Mouse (Mus musculus): ENCODE data around the gene Mast2. TPM values are rescaled to one million over a fixed set of nuclear protein-coding genes. Genes with fewer than 3 reads are reported as not detected.
A peak's percentile ranks its signal among the peaks of the same experiment; 100 is the strongest.

Gene Mast2
- polyA plus RNA-seq, 1 experiment from 2014 or later, result 4.7 TPM

DNA sequence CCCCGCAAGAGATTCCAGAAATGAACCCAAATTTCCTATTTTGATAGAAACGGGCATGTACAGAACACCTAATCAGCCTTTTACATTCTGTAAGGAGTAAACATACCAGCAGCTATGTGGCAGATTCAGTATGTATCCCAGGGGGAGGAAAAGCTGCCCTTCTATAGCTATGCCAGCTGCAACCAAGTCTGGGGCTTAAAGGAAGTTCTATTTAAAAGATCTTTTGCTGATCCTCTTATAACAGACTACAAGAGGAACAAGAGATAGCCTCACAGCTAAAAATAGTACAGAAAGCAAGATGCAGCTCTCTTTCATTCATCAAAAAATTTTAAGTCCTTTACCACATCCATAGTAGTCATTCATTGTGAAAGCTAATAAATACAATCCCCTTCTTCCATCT, 57.3 kb downstream of the Mast2 start:
- no peaks in the 10 kb centered on the region for H3K36me3 ChIP-seq
- no peak overlapping the region for H3K27ac ChIP-seq
- H3K4me1 ChIP-seq (replicated peaks), result peaks cover 22% of the 10 kb centered on the region
- no peak overlapping the region for H3K9ac ChIP-seq
- WGBS (ENCODE audit: insufficient replicate concordance), result 65% methylated on average over 2 of the region's 2 CpGs
- no peak overlapping the region for H3K4me2 ChIP-seq
- no peaks in the 10 kb centered on the region for H3K27me3 ChIP-seq
- no peak overlapping the region for H3K4me3 ChIP-seq (replicated peaks)
- no peak for DNase-seq
- no peak for ATAC-seq (ENCODE audit: low read depth)
- H3K9me3 ChIP-seq (replicated peaks), result no peaks in the 10 kb centered on the region

DNA sequence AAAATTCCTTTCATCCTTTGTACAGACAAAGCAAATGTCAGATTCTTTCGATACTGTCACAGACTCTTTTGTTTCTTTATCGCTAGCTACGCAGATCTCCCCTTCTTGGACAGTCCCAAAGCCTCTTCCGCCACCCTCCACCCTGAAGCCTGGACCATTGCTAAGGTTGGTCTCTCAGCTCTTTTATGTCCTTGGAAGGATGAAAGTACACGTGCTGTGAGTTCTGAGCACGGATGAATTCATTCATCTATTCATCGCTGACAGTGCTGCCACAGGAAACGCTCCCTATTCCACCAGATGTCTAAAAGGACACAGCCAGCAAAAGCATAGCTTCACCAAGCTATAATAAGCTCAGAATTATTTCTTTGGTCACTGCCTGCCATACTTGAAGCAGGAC, 58.0 kb downstream of the Mast2 start:
- Histone ChIP-seq H3K4me3 (replicated peaks) (no peak overlapping the region), H3K9ac (no peak overlapping the region), H3K27ac (no peak overlapping the region), H3K4me1 (replicated peaks) (peaks cover 22% of the 10 kb centered on the region), H3K36me3 (no peaks in the 10 kb centered on the region), H3K27me3 (no peaks in the 10 kb centered on the region), H3K4me2 (no peak overlapping the region), H3K9me3 (replicated peaks) (no peaks in the 10 kb centered on the region)
- WGBS (ENCODE audit: insufficient replicate concordance), result 72% methylated on average over 8 of the region's 8 CpGs
- ATAC-seq (ENCODE audit: low read depth) (no peak), DNase-seq (no peak)

DNA sequence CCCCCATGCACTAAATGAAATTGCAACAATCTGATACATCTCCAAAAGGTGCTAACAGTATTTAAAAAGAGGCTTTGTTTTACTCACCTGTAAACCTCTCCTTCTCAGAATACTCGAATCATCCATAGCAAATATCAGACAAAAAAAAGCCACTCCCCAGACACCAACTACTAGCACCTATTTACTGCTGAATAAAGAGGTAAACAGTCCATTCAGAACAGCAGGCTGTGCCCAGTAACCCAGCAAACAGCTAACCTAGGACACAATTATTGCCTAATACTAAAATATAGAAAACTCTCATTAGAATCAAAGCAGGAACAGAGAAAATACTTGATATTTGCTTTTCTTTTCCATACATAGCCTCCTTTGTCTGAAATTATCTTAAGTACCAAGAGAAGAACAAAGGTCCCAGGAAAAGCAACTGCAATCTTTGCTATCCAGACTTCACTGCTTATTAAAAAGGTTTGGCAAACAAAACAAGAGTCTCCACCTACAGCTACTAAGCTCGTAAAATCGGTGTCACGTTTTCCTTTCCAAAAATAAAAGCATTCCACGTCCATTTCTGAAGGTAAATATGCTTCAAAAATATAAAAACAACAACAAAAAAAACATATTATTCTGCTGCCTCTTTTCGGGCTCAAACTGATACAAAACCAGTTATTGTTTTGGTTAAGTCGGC, 58.6 kb downstream of the Mast2 start:
- no peak overlapping the region for H3K9ac ChIP-seq
- H3K27me3 ChIP-seq, result no peaks in the 10 kb centered on the region
- H3K9me3 ChIP-seq (replicated peaks), result no peaks in the 10 kb centered on the region
- peaks cover 19% of the 10 kb centered on the region for H3K4me1 ChIP-seq (replicated peaks)
- H3K4me2 ChIP-seq, result no peak overlapping the region
- ATAC-seq (ENCODE audit: low read depth), result no peak
- no peak overlapping the region for H3K4me3 ChIP-seq (replicated peaks)
- 65% methylated on average over 7 of the region's 7 CpGs for WGBS (ENCODE audit: insufficient replicate concordance)
- H3K36me3 ChIP-seq, result no peaks in the 10 kb centered on the region
- H3K27ac ChIP-seq, result no peak overlapping the region
- DNase-seq, result no peak

DNA sequence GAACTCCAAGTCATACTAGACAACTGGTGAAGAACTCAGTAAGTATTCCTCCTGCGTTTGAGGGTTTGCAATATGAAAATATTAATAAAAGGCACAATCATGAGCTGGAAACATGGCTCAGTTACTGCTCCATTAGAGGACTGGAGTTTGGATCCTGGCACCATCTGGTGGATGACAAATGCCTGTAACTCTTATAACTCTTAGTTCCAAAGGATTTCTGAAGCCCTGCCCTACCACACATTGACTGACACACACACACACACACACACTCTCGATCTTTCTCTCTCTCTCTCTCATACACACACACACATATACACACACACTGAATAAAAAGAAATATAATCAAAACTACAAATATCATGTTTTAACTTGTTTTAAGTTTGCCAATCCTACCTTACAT, 60.1 kb downstream of the Mast2 start:
- Histone ChIP-seq H3K9me3 (replicated peaks) (no peaks in the 10 kb centered on the region), H3K4me2 (no peak overlapping the region), H3K4me1 (replicated peaks) (peaks cover 19% of the 10 kb centered on the region), H3K27ac (peak overlapping the region; percentile 23; the same call in 1 of the 2 replicates), H3K9ac (no peak overlapping the region), H3K27me3 (no peaks in the 10 kb centered on the region), H3K4me3 (replicated peaks) (no peak overlapping the region), H3K36me3 (no peaks in the 10 kb centered on the region)
- no peak for ATAC-seq (ENCODE audit: low read depth)
- no peak for DNase-seq
- WGBS (ENCODE audit: insufficient replicate concordance), result 70% methylated on average over 2 of the region's 2 CpGs

DNA sequence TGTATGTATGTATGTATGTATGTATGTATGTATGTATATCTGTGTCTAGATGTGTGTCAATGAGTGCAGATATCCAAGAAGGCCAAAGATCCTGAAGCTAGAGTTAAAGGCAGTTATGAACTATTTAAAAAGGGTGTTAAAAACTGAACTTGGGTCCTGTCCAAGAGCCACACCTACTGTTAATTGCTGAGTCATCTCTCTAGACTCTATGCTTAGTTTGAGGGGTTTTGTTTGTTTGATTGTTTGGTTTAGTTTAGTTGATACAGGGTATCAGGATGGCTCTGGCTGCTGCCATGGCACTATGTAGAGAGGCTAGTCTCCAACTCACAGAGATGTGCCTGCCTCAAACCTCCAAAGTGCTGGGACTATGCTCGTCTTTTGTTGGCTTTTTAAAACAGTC, 61.3 kb downstream of the Mast2 start:
- DNase-seq, result peak; percentile 14
- ATAC-seq (ENCODE audit: low read depth), result peak; percentile 77

DNA sequence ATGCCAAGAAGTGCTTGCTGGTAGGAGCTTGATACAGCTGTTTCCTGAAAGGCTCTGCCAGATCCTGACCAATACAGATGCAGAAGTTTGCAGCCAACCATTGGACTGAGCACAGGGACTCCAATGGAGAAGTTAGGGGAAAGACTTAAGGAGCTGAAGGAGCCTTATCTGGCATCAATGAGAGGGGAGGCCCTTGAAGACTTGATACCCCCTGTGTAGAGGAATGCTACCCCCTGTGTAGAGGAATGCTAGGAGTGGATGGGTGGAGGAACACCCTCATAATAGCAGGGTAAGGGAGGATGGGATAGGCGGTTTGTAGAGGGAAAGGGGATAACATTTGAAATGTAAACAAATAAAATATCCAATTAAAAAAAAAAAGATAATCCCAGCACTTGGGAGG, 65.9 kb downstream of the Mast2 start:
- H3K4me3 ChIP-seq (replicated peaks), result no peak overlapping the region
- H3K9me3 ChIP-seq (replicated peaks), result no peaks in the 10 kb centered on the region
- no peak overlapping the region for H3K9ac ChIP-seq
- no peaks in the 10 kb centered on the region for H3K36me3 ChIP-seq
- ATAC-seq (ENCODE audit: low read depth) (no peak), DNase-seq (no peak)
- no peak overlapping the region for H3K4me2 ChIP-seq
- H3K27me3 ChIP-seq, result no peaks in the 10 kb centered on the region
- H3K4me1 ChIP-seq (replicated peaks), result peaks cover 8% of the 10 kb centered on the region
- no peak overlapping the region for H3K27ac ChIP-seq
- WGBS (ENCODE audit: insufficient replicate concordance), result 27% methylated on average over 1 of the region's 1 CpGs

More for the DNA sequence above, 61.3 kb downstream of the Mast2 start:
- H3K36me3 ChIP-seq, result no peaks in the 10 kb centered on the region
- peaks cover 19% of the 10 kb centered on the region for H3K4me1 ChIP-seq (replicated peaks)
- no peak overlapping the region for H3K27ac ChIP-seq
- H3K9me3 ChIP-seq (replicated peaks), result no peaks in the 10 kb centered on the region
- H3K9ac ChIP-seq, result no peak overlapping the region
- 59% methylated on average over 1 of the region's 1 CpGs for WGBS (ENCODE audit: insufficient replicate concordance)
- H3K4me2 ChIP-seq, result no peak overlapping the region
- H3K4me3 ChIP-seq (replicated peaks), result no peak overlapping the region
- H3K27me3 ChIP-seq, result no peaks in the 10 kb centered on the region

DNA sequence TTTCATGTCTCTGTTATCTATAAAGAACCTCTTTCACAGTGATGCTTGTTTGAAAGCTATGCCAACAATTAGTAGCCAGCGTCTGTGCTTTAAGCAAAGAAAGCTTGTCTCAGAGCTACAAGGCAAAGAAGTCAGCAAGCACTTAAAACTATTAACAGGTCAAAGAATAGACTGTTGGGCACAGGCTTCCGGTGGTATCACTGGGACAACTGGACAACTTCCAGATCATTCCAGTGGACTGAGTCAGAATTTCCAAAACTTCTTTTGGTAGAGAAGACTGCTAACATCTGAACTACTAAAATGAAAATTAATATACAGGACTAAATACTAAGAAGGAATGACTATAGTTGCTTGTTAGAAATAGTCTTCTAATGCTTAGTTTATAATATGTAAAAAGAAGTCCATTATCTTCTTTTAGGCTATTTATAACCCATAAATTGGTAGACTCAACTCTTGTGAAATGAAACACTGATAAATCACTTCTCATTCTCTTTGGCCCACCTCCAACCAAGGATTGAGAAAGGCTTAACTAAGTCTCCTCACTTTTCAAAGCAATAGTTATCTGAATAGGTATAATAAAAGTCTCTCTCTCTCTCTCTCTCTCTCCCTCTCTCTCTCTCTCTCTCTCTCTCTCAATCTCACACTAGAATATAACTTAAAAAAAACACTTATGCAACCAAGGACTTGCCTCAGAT, 85.9 kb downstream of the Mast2 start:
- Histone ChIP-seq H3K36me3 (no peaks in the 10 kb centered on the region), H3K27ac (no peak overlapping the region), H3K9me3 (replicated peaks) (no peaks in the 10 kb centered on the region), H3K27me3 (no peaks in the 10 kb centered on the region), H3K9ac (no peak overlapping the region), H3K4me1 (replicated peaks) (0 out of 2 replicates have a peak, but pooled peaks cover 3% of the 10 kb centered on the region), H3K4me3 (replicated peaks) (no peak overlapping the region), H3K4me2 (no peak overlapping the region)
- no peak for DNase-seq
- no peak for ATAC-seq (ENCODE audit: low read depth)
- WGBS (ENCODE audit: insufficient replicate concordance), result 64% methylated on average over 2 of the region's 2 CpGs

DNA sequence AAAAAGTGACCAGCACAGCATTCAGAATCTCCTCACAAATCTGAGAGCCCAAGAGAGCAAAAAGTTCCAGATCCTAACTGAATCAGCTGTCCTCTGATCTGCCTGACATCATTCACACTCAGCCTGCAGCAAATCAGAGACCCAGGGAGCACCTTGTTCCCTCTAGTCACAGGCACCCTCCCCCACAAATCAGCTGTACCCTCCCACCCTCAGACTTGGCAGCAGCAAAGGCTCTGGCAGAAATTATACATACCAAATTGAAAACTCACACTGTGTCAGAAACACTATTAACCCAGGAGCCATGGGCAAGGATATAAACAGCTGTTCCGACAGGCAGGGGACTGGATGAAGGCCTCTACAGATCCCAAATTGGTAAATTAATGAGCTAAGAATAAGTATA, 92.3 kb downstream of the Mast2 start:
- ATAC-seq (ENCODE audit: low read depth) (no peak), DNase-seq (no peak)
- Histone ChIP-seq H3K9me3 (replicated peaks) (no peaks in the 10 kb centered on the region), H3K4me2 (no peak overlapping the region), H3K4me3 (replicated peaks) (no peak overlapping the region), H3K36me3 (no peaks in the 10 kb centered on the region), H3K27me3 (no peaks in the 10 kb centered on the region), H3K4me1 (replicated peaks) (no peaks in the 10 kb centered on the region), H3K9ac (no peak overlapping the region), H3K27ac (no peak overlapping the region)
- 76% methylated on average over 1 of the region's 1 CpGs for WGBS (ENCODE audit: insufficient replicate concordance)

DNA sequence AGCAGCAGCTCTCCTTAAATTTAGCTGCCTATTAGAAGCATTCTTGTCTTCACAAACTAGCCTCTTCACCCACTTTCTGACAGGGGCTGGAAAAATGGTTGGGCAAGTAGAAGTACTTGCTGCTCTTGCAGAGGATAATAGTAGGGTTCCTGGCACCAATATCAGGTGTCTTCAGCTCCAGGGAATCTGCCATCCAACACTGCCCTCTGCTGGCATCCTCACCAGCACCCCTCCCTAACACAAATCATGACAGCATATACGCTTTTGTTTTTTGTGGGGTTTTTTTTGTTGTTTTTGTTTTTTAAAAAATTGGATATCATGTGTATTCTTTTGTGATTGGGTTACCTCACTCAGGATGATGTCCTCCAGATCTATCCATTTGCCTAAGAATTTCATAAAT, 105.9 kb downstream of the Mast2 start:
- Histone ChIP-seq H3K36me3 (no peaks in the 10 kb centered on the region), H3K27ac (no peak overlapping the region), H3K4me2 (no peak overlapping the region), H3K27me3 (no peaks in the 10 kb centered on the region), H3K9ac (no peak overlapping the region), H3K9me3 (replicated peaks) (no peaks in the 10 kb centered on the region), H3K4me3 (replicated peaks) (no peak overlapping the region), H3K4me1 (replicated peaks) (no peaks in the 10 kb centered on the region)
- ATAC-seq (ENCODE audit: low read depth) (no peak), DNase-seq (no peak)
- WGBS (ENCODE audit: insufficient replicate concordance), result 87% methylated on average over 1 of the region's 1 CpGs

DNA sequence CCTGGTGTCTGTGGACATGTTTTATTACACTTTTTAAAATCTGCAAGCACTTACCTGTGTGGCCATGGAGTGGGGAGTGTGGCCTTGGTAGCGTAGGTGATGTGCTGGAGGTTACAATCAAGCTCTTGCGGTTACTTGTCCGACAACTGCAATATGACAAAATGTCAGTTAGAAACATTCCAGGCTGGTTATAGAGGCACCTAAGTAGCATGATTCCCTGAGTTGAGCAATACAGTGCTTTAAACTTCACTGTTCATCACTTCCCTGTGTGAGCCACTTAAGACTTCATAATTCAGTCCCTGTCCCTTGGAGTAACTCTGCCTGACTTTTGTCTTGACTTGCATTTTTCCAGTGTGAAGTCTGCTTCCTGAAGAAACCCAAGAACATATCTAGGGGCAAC, 111.1 kb downstream of the Mast2 start:
- no peak overlapping the region for H3K4me2 ChIP-seq
- ATAC-seq (ENCODE audit: low read depth) (no peak), DNase-seq (no peak)
- no peak overlapping the region for H3K9ac ChIP-seq
- no peaks in the 10 kb centered on the region for H3K36me3 ChIP-seq
- H3K27ac ChIP-seq, result no peak overlapping the region
- H3K4me3 ChIP-seq (replicated peaks), result no peak overlapping the region
- no peaks in the 10 kb centered on the region for H3K9me3 ChIP-seq (replicated peaks)
- H3K4me1 ChIP-seq (replicated peaks), result no peaks in the 10 kb centered on the region
- no peaks in the 10 kb centered on the region for H3K27me3 ChIP-seq
- 92% methylated on average over 3 of the region's 3 CpGs for WGBS (ENCODE audit: insufficient replicate concordance)

DNA sequence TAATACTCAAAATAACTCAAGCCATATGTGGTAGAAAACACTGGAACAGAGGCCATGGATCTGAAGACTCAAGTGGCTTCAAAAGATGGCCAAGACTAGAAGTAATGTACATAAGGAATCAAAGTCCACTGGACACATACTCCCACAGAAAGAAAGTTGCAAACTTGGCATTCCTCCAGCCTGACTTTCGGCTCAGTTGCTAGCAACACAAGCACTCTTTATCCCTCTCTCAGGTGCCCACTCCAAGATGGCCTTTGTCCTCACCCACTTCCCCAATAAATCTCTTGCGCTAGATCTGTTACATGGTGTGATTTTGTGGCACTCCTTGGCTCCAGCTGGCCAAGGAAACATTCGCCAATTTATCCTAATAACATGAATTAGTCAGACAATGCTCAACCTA, 111.5 kb downstream of the Mast2 start:
- H3K9me3 ChIP-seq (replicated peaks), result no peaks in the 10 kb centered on the region
- WGBS (ENCODE audit: insufficient replicate concordance), result 83% methylated on average over 3 of the region's 3 CpGs
- H3K36me3 ChIP-seq, result no peaks in the 10 kb centered on the region
- no peak for ATAC-seq (ENCODE audit: low read depth)
- H3K4me3 ChIP-seq (replicated peaks), result no peak overlapping the region
- no peaks in the 10 kb centered on the region for H3K4me1 ChIP-seq (replicated peaks)
- no peak overlapping the region for H3K4me2 ChIP-seq
- no peaks in the 10 kb centered on the region for H3K27me3 ChIP-seq
- no peak overlapping the region for H3K9ac ChIP-seq
- no peak overlapping the region for H3K27ac ChIP-seq
- no peak for DNase-seq

DNA sequence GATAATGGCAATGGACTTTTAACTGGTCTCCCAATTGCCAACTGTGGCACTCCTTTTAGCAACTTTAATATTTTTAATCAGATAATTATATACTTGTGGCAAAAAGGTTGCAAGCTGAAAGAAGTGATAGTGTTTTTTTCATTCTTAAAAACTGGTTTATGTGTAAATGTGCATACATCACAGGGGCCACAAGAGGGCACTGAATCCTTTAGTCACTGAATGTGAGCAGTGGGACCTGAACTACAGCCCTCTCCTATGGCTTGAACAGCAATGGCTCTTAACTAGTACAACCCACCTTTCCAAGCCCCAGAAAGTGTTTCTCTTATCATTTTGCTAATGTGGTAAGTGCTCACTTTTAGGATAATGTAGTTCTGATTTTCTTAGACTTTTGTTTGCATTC, 121.9 kb downstream of the Mast2 start:
- H3K27me3 ChIP-seq, result no peaks in the 10 kb centered on the region
- no peaks in the 10 kb centered on the region for H3K9me3 ChIP-seq (replicated peaks)
- no peak overlapping the region for H3K4me2 ChIP-seq
- no peaks in the 10 kb centered on the region for H3K36me3 ChIP-seq
- DNase-seq (peak; percentile 4), ATAC-seq (ENCODE audit: low read depth) (no peak)
- no peak overlapping the region for H3K9ac ChIP-seq
- H3K27ac ChIP-seq, result no peak overlapping the region
- H3K4me1 ChIP-seq (replicated peaks), result no peaks in the 10 kb centered on the region
- no peak overlapping the region for H3K4me3 ChIP-seq (replicated peaks)

Data from liver, embryonic 13.5 days (tissue).